Mouse (Mus musculus): ENCODE results near the gene Ppp3r2.

DNA sequence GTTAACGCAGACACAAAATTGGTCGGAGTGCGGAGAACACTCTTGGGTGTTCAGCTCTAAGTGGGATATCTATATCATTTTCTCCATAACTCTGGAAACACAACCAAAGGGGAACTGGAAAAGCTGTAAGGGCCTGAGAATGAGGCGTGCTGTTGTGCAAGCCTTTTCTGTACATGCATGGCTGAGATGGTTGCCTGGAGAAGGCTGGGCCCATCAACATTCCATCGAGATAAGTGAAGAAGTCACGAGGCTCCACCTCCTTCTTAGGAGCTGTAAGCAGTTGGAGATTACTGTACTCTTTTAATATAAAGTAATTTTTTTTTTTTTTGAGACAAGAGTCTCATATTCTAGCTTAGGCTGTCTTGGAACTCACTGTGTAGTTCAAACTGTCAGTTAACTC, 5.8 kb downstream of the Ppp3r2 start:
- TF ChIP-seq POLR2A (IDR thresholded peaks at IDR 0.05; ENCODE audit: extremely low read depth, insufficient read depth, low read length) = no peak
- no peak for TF ChIP-seq CTCF (IDR thresholded peaks at IDR 0.05; ENCODE audit: low read depth, low read length)
